Mouse (Mus musculus) forelimb bud, embryonic 11.5 days (tissue): Measurements from ENCODE around the gene Sult2a7.

ENCODE experiments used
- DNase-seq: peaks from one replicate; pipeline ENCODE4 v3.0.0-alpha.2; 2012; ENCODE audit warnings: low read depth, low spot score

Gene Sult2a7

DNA sequence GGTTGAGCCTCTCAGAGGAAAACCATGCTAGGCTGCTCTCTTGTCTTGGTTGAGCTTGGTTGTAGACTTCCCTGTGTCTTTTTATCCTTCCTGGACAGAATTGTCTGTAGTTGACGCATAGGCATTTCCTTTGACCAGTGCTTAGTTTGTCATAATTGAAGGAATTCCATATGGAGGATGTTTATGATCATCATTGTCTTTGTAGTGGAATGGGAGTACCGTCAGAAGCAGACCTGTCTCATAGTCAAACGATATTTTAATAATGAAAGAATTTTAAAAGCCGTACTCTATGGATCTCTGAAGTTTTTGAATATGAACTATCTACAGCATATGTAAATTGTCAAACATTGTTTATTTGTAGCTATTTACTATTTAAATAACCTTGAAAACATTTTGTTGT, at the start of gene Sult2a7:
Gene Sult2a7, minus strand, starts transcription at position 101 of the 400 bp plus-strand sequence.
- DNase-seq = no peak

DNA sequence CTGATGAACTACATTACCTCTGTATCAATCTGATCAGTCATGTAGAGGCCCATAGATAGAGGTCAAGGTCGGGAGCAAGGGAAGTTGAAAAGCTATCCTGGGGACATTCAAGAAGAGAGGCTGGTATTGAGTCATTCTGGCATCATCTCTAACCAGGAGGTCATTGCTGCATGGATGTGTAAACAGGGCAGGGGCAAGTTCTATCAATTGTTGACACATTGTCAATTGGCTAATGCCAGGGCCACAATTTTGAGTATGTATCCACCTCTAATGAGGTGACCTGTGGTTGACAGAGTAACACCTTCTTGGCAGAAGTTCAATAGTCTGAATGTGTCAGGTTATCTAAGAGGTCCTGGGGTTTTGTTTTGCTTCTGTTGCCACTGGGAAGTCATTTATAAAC, 31.2 kb upstream of the Sult2a7 start:
- DNase-seq = no peak

DNA sequence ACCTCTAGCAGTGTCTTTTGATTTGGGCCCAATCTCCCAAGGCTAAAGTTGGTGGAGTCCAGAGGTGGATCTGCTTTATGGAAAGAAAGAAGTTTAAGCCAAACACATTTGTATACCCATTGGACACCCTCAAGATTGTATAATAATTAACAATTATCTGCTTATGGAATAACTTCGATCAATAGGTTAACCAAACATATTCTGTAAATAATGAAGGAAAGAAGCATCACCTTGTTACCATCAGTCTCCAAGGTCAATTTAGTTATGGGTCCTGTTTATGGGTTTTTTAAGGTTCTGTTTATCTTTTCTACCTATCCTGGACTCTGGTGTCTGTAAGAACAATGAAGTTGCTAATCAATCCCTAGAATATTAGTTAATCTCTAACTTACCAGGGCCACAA, 28.6 kb upstream of the Sult2a7 start:
- no peak for DNase-seq

DNA sequence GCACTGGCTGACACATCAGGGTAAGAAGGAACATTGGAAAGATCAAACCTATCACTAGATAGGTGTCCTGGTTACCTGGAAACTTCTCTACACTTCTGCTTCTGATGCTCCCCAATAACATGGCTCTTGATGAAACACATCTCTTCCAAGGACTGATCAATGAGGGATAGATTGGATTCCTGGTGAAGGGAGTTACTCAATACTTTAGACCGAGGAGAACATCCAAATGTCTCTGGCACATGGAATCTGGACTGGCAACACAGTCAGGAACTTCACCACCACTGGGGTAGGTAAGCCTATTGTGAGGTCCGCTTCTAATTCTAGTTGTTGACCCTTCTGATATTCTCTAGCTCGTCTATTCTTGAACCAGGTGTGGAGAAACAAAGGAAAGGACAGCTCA, 24.3 kb upstream of the Sult2a7 start:
- no peak for DNase-seq

DNA sequence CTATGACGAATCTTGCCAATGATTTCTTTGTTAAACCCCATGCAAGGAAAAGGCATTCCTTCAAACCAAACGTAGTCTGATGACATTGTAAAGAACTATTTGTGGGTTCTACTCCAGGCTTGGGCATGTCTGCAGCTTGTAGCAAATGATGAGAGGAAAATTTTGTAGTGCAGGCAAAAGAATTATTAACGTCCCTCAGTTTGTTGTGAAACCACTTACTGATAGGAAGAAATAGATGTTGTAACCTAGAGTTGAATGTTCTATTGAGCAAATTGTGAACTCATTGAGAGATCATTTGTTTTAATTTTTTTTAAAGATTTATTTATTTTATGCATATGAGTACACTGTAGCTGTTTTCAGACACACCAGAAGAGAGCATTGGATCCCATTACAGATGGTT, 1.1 kb downstream of the Sult2a7 start:
- DNase-seq = no peak

DNA sequence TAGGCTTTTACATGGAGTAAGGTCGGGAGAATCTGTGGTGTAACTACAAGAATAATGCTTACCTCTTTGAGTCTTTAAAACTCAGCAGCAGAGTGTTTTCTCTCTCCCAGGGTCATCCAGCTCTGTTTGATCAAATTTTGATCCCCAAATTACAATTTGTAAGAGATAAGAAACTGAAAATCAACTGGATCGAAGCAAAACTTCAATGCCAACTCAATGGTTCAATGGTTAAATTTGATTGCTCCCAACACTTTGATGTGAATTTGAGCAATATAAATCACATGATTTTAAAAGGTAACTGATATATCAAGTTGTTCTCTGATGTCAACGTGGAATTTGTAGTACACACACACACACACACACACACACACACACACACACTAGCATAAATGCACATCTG, 47.5 kb downstream of the Sult2a7 start, which contains the start of gene Sult2a8:
Gene Sult2a8, minus strand, starts transcription at position 236 of the 400 bp plus-strand sequence.
- DNase-seq = no peak

DNA sequence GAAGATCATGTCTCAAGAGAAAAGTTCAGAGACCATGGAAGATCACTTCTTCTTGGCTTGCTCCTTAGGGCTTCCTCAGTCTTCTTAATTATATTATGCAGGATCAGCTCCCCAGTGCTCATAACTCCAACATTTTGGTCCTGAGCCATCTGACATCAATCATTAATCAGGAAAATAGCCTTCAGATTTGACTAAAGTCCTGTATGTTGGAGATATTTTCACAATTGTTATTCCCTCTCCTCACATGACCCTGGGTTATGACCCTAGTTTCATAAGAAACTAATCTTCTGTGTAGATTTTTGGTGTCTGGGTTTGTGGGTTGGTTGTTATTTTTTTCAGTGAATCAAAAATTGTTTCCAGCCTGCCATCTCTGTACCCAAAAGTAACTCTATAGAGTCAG, 54.4 kb downstream of the Sult2a7 start:
- no peak for DNase-seq

DNA sequence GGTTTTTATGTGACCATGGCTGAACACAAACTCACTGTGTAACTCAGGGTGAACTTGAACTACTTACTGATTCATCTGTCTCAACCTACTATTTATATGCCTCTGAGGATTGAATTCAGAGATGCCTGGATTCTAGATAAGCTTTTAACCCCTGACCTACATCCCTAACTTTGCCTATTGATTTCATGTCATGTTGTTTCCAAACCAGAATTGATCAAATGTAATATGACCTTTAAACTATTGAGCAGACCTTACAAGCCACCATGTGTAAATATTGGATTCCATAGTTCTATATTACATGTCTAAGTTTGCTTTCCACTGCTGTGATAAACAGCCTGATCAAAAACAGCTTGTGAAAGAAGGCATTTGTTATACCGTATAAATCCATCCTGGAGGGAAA, 55.5 kb downstream of the Sult2a7 start:
- DNase-seq = no peak

DNA sequence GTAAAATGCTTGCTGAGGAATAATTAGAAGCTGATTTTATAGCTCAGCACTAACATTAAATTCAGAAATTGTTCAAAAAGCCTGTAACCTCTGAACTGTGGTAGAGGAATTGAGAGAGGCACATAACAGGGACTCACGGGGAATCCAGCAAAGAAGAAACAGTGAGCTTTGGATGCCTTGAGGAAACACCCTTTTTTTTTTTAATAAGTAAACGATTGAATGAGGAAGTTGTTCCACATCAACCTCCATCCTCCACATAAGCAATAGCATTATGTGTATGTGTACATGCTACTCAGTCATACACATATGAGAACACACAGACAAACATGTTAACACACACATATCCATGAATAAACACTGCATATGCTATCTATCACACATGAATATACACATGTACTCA, 56.0 kb downstream of the Sult2a7 start:
- DNase-seq = no peak
